Mouse (Mus musculus) gastrocnemius, postnatal 4 days (tissue): ENCODE results near the gene Birc3. TPM values are rescaled to one million over a fixed set of nuclear protein-coding genes. Genes with fewer than 3 reads are reported as not detected.
"Not testable (repeated sequence)": the region's sequence is repeated elsewhere in the genome, so short reads cannot be mapped to it uniquely, and the experiment has no call there.

Experiments
- DNase-seq, 2 experiments: peaks; one replicate each; pipeline ENCODE4 v3.0.0; 2021 to 2022; ENCODE audit warnings: low spot score in 2 of 2, mixed read lengths in 2 of 2
- total RNA-seq, 2 experiments: library from RNA; stranded (reverse); gene quantifications; 2 replicates each; pipeline ENCODE4 v1.2.3; 2021

Birc3 gene
- total RNA-seq, 2 experiments from 2014 or later: 12.6 to 14.1 TPM

DNA sequence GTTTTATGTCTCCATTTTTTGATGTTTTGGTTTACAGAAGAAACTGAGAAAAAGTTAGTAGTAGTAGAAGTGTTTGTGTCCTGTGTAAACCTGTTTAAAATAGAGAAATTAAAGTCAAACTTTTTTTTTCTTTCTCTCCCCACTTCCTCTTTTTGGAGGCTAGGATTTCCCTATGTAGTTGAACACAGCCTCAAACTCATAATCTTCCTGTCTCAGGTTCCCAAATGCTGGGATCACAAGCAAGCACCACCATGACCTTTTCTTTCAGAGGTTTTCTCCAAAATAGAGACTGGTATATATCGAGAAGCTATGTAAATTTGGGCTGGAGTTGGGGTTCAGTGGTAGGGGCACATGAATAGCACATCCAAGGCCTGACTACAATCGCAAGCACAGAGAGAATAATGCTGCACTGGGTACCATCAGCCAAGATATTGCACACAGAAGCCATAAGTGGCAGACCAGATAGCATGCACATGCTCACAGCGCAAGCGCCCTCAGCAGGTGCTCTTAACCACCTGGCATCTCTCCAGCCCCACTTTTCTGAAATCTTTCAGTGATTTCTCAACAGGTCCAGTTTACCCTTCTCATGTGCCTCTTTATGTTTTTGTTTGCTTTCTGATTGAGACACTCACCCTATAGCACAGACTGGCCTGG lies 4.0 kb downstream of the Birc3 start:
- DNase-seq: no peak

DNA sequence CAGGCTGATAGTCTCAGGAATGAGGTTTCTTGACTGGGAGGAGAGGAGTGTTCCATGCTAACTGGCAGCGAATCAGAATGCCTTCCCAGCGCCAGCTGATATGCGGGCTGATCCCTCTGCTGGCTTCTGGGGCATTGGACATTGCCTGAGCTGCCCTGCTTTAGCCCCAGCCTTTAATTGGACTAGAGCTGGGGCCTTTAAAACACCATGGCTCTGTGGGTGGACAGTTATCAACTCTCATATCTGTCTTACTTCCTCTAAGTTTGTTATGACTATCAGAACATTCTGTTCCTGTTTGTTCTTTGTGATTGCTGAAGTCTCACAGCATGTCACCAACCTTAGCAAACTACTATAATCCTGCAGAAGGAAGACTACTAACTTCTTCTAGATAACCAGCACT lies 5.0 kb downstream of the Birc3 start:
- DNase-seq: no peak

- DNase-seq: not testable (repeated sequence)
Observed at GRCm38 (mm10) chr9:7866981-7867380, 6.0 kb downstream of the Birc3 start.

GRCm38 (mm10) chr9:7860976-7861375 lies 12.0 kb downstream of the Birc3 start:
- DNase-seq: no peak

DNA sequence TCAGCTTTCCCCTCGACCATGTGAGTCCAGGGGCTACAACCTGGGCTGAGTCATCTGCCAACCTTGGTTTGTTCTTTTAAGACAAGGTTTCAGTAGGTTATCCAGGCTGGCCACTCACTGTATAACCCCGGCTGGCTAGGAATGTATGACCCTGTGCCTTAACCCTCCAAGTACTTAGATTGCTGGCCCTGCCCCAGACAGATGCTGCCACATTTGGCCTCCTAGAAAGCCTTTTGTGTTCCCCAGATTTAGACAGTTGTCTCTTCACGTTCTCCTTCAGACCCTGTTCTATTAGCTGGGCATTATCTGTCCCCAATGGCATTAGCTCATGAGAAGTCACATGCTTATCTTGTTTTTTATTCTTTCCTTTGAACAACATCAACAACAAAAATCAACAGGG lies 17.1 kb downstream of the Birc3 start:
- DNase-seq: no peak

DNA sequence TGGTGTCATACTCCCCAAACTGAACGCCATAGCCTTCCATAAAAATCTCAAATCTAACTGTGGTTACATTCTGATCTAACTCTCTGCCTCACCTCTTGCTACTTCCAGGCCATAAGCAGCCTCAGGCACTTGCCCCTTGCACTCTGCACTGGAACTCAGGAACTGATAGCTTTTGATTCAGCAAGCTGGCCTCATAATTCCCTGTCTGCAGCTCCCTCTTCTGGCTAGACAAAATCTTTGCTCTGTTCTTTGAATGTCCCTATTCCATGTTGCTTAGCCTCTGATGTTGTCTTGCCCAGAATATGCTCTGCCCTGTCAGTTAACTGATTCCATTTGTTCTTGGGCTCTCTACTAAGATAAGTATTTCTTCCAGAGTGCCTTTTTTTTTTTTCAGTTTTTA lies 17.6 kb downstream of the Birc3 start:
- DNase-seq: no peak

DNA sequence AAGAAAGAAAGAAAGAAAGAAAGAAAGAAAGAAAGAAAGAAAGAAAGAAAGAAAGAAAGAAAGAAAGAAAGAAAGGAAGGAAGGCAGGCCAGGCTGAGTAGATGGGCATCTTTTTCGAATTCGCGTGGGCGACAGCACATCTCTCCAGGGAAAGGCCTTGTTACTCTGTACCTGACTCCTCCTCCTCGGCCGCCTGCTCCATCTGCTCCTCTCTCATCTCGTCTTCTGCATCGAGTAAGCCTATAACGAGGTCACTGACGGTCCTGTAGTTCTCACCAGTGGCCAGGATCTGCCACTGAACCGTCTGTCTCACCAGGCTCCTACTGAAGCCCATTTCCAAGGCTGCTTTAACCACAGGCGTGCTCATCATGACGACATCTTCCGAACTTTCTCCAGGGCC lies 18.8 kb downstream of the Birc3 start:
- DNase-seq: not testable (repeated sequence)

- DNase-seq: no peak
Observed at GRCm38 (mm10) chr9:7852346-7853230, 20.4 kb downstream of the Birc3 start.

DNA sequence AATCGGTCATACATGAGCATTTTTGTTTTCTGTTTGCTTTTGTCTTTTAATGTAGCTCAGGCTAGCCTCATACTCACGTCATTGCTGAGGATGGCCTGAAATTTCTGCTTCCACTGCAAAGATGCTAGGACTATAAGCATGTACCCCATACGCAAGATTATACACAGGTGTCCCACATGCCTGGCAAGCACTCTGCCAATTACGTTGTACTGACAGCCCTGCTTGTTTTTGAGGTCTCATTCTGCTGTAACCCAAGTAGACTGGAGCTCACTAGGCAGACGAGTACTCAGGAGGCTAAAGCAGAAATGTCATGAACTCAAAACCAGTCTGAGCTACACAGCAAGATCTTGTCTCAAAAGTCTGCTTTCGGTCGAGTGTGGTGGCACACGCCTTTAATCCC lies 21.1 kb downstream of the Birc3 start:
- DNase-seq: no peak

GRCm38 (mm10) chr9:7848191-7848590 lies 24.8 kb downstream of the Birc3 start:
- DNase-seq: no peak

GRCm38 (mm10) chr9:7846667-7847199 lies 26.3 kb downstream of the Birc3 start:
- no peak for DNase-seq

DNA sequence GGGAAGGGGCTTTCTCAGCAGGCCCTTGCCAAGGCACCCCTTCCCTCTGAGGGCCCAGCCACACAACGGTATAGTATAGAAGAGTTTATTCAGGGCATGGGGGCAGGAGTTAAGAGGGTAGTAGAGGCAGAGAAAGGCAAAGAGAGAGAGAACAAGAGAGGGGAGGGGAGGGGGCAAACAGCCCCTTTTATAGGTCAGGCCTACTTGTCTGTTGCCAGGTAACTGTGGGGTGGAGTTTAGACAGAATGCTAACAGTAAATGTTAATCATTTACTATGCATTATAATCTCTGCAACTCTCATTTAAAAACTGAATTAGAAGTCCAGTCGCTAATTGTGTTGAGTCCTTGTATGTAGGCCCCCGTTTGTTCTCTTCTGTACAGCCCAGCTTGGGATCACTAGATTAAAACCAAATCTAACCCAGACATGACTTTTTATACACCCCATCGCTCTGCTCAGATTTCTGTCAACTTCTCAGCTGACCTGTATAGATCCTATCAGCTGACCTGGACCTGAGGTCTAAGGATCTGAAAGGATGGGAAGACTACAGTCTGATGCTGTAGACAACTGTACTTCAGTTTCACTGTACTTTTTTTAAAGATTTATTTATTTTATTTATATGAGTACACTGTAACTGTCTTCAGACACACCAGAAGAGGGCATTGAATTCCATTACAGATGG lies 27.6 kb downstream of the Birc3 start:
- no peak for DNase-seq

DNA sequence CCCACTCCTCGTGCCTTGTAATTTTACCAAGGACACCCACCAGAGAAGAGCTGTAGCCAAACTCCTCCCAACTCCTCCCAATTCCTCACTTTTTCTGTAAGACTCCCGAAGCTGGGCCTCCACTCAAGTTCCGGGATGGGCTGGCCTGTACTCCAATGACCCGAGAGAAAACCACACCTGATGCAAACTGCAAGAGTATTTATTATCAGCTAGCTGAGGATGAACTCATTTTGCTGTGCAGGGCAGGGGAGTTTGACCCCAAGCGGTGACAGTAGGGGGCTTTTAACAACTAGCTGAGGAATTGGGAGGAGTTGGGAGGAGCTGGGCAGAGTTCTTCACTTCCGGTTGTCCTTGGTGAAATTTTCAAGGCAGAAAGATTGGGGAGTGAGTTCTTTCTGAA lies 31.8 kb downstream of the Birc3 start:
- no peak for DNase-seq

DNA sequence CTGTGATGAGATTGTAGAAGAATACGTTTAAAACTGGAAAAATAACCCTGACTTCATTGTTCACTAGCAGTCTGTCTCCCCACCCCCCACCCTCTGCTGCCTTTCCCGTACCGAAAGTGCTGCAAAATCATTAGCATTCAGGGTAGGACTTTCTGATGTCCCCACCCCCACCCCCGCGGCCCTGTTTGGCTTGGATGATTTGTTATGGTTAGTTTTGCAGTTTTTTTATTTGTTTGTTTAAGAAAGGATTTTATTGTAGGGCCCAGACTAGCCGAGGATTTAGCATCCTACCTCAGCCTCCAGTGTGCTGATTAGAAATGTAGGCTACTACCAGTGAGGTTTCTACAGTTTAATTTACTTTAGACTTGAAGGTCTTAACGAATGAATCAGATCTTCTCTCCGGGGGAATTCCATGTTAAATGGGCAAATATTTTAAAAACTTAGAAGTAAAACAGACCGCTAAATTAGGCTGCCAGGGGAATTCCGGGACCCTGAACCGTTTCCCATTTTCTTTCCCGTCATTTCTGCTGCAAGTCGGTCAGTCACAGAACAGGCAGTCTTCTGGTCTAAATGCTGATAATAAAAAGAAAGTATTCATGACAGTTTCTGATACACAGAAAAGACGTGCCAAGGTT lies 35.1 kb downstream of the Birc3 start:
- DNase-seq: no peak

DNA sequence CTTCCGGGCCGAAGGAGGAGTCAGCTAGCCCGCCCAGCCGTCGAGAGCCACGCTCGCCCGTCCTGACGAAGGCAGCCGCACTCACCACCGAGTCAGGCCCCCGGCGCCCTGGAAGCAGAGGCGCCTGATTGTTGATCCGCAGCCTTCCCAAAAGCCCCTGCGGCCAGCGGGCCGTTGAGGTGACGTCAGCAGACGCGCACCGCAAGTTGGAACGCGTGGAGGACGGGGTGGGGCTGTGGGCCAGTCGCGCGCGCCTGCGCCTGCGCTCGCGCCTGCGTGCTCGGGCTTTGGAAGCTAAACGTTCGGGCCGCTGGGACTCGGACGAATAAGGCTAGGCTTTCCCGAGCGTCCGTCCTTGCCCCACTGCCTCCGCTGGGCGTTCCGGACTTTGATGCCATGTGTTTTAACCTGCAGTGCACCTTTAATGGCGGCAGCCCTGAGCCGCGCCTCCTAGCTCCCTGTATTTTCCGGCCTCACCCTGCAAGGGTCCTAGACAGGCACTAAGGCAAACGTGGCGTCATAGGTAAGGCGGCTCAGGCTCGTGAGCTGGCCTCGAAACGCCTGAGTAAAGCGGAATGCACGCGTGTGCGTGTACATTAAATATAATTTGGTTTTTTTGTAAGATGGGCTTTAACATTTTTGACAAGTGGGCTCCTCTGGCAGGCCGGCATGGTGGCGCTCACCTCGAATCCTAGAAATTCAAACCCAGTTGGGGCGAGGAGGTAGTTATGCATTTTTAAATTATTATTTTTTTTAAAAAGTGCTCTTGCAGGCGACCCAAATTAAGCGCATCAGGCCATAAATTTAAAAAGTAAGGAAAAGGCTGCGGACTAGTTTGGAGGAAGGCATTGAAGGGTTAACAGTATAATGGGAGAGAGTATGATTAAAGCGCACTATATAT lies 35.8 kb downstream of the Birc3 start, which contains the start of gene Birc2:
Gene Birc2 (minus strand): TSS at position 160 of the 901 bp plus-strand sequence.
- DNase-seq: peak; percentile 95

GRCm38 (mm10) chr9:7836331-7836730 lies 36.7 kb downstream of the Birc3 start:
- DNase-seq: peak in 1 of 2 experiments; percentile 33

DNA sequence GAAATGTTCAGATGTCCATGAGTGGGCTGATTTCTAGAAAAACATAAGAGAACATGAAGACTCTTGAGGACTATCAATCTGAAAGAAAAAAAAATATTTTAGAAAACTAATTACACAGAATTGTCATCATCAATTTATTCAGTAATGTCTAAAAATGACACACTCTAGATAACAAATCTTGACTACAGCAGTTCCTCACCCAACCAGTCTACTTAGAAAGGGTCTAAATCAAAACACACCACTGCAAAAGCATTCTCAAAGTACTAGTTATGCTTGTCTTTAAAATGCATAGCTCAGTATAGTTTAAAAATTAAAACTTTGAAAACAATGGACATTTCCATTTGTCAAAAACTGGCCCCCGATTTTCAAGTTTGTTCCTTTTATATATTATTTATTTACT lies 37.7 kb downstream of the Birc3 start:
- DNase-seq: no peak

DNA sequence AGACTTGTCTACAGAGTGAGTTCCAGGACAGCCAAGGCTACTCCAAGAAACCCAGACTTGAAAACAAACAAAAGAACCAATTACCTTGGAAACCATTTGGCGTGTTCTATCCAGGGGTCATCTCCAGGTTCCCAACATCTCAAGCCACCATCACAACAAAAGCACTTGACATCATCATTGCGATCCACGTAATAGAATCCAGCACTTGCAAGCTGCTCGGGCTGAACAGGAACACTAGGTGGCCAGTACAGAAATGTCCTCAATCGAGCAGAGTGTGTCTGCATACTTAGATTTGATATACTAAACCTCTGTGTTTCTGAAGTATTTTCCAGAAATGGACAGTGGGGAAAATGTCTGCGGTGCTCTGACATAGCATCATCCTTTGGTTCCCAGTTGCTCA lies 39.6 kb downstream of the Birc3 start:
- DNase-seq: no peak

GRCm38 (mm10) chr9:7829531-7830528 lies 43.2 kb downstream of the Birc3 start:
- no peak for DNase-seq
